Mouse (Mus musculus) CD8-positive naive resting alpha-beta T cell, adult 2 months (primary cell): ENCODE data around the gene Rcor2.

Experiments
- DNase-seq, 2 experiments: peaks; one replicate each; pipeline ENCODE4 v3.0.0; 2022; ENCODE audit warnings: low read depth in 2 of 2, low spot score in 2 of 2

Gene Rcor2

GRCm38 (mm10) chr19:7291958-7292709 is 25.0 kb downstream of the Rcor2 start:
- DNase-seq, result no peak

GRCm38 (mm10) chr19:7294098-7294876 is 27.2 kb downstream of the Rcor2 start:
- no peak for DNase-seq

GRCm38 (mm10) chr19:7295071-7295658 is 28.0 kb downstream of the Rcor2 start:
- DNase-seq, result peak; percentile 54 to 82

- no peak for DNase-seq
These were observed 28.8 kb downstream of the Rcor2 start for GRCm38 (mm10) chr19:7295959-7296358.

GRCm38 (mm10) chr19:7299052-7299451 is 31.9 kb downstream of the Rcor2 start:
- no peak for DNase-seq

GRCm38 (mm10) chr19:7300078-7300477 is 33.0 kb downstream of the Rcor2 start:
- DNase-seq, result no peak

- DNase-seq, result no peak
These were observed 34.7 kb downstream of the Rcor2 start for GRCm38 (mm10) chr19:7301647-7302492.

- no peak for DNase-seq
These were observed 35.3 kb downstream of the Rcor2 start for GRCm38 (mm10) chr19:7302493-7302797.

- DNase-seq, result no peak
These were observed 36.7 kb downstream of the Rcor2 start for GRCm38 (mm10) chr19:7303796-7304195.

- DNase-seq, result no peak
These were observed 37.7 kb downstream of the Rcor2 start for GRCm38 (mm10) chr19:7304801-7305200.

- DNase-seq, result no peak
These were observed 38.5 kb downstream of the Rcor2 start for GRCm38 (mm10) chr19:7305380-7306310.

GRCm38 (mm10) chr19:7306968-7307367 is 39.8 kb downstream of the Rcor2 start:
- DNase-seq, result no peak

GRCm38 (mm10) chr19:7307995-7308770 is 41.1 kb downstream of the Rcor2 start:
- no peak for DNase-seq

GRCm38 (mm10) chr19:7309738-7310330 is 42.7 kb downstream of the Rcor2 start:
- DNase-seq, result no peak

- DNase-seq, result no peak
These were observed 43.6 kb downstream of the Rcor2 start for GRCm38 (mm10) chr19:7310704-7311103.

- DNase-seq, result no peak
These were observed 44.2 kb downstream of the Rcor2 start for GRCm38 (mm10) chr19:7311306-7311705.

GRCm38 (mm10) chr19:7313660-7314059 is 46.5 kb downstream of the Rcor2 start:
- DNase-seq, result no peak

GRCm38 (mm10) chr19:7314976-7315586 is 48.0 kb downstream of the Rcor2 start:
- DNase-seq, result peak; percentile 19 to 40

GRCm38 (mm10) chr19:7315587-7315984 is 48.5 kb downstream of the Rcor2 start:
- DNase-seq, result no peak
